Mouse (Mus musculus) testis, adult 2 months (tissue): ENCODE measurements at regions not wholly inside any gene's neighbourhood (a gene's known extent, or its start where the extent isn't known, plus 50 kb on each side); places are given as distances from the start of the nearest gene placed in this dataset.

Experiments
- H3K27ac ChIP-seq: fragments of 200-500 bp; 2 replicates; pipeline ENCODE4 v1.5.1; 2012; ENCODE audit warnings: low read depth, low read length; ENCODE audit not compliant: control insufficient read depth, insufficient read depth
- H3K27me3 ChIP-seq: fragments of 200-500 bp; 2 replicates; pipeline ENCODE4 v1.6.1; 2012; ENCODE audit warnings: mild to moderate bottlenecking, low read length, moderate library complexity; ENCODE audit not compliant: control insufficient read depth, insufficient read depth
- H3K36me3 ChIP-seq: fragments of 200-500 bp; 2 replicates; pipeline ENCODE4 v1.6.1; 2012; ENCODE audit warnings: mild to moderate bottlenecking, low read length; ENCODE audit not compliant: control insufficient read depth, insufficient read depth
- H3K4me1 ChIP-seq: fragments of 200-500 bp; 2 replicates; pipeline ENCODE4 v1.6.1; 2012; ENCODE audit warnings: low read length; ENCODE audit not compliant: control insufficient read depth, insufficient read depth
- H3K4me3 ChIP-seq: fragments of 200-500 bp; 2 replicates; pipeline ENCODE4 v1.5.1; 2012; ENCODE audit warnings: low read depth, mild to moderate bottlenecking, low read length, moderate library complexity, mixed read lengths; ENCODE audit not compliant: control insufficient read depth
- CTCF ChIP-seq: fragments of 200-500 bp; IDR thresholded peaks from 2 replicates; pipeline ENCODE4 v1.5.1; 2012; ENCODE audit warnings: low read depth, mild to moderate bottlenecking, inconsistent platforms, low read length, moderate library complexity; ENCODE audit not compliant: control insufficient read depth, insufficient read depth, insufficient replicate concordance
- POLR2A ChIP-seq: fragments of 200-500 bp; IDR thresholded peaks from 2 replicates; pipeline ENCODE4 v1.6.1; 2012; ENCODE audit warnings: low read depth, mild to moderate bottlenecking, inconsistent platforms, low read length, moderate library complexity; ENCODE audit not compliant: control insufficient read depth

DNA sequence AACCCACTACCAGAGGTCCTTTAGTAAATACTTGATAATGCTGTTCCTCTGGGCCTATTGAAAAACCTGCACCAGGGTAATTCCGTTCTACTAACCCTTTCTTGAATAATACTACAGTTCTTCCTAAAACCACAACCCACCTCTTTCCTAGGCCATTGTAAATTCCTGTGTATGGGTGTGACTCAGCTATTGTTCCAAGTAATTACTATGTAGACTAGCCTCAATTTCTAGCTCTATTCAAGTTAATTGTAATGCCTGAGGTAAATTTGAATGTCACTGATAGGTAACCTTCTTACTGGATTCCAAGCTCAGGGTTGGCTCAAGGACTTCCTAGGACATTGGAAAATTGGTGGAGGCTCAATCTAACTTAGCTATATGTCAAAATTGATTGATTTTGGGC, 185.1 kb upstream of the Slc5a7 start:
- TF ChIP-seq POLR2A (no peak), CTCF (no peak)
- H3K27ac ChIP-seq, result no peak overlapping the region
- no peaks in the 10 kb centered on the region for H3K27me3 ChIP-seq
- H3K36me3 ChIP-seq, result no peaks in the 10 kb centered on the region
- H3K4me3 ChIP-seq, result no peak overlapping the region
- no peaks in the 10 kb centered on the region for H3K4me1 ChIP-seq

DNA sequence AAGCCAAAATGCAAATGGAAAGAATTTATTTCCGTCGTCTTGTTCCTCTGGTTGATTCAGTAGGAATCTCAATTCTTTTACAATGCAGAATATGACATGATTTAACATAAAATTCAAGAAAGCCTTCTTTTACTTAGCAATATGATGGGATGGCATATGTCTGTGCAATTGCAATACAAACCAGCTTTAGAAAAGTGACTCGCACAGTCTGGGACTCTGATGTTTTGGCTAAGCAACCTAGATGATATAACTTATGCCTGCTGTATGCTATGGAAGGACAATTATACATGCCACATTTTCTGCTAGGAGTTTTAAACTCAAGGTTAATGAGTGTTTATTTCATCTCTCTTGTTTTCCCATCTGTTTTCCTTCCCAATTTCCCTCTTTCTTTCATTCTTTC, 141.1 kb upstream of the Slc5a7 start:
- TF ChIP-seq POLR2A (no peak), CTCF (no peak)
- Histone ChIP-seq H3K36me3 (no peaks in the 10 kb centered on the region), H3K27me3 (no peaks in the 10 kb centered on the region)

DNA sequence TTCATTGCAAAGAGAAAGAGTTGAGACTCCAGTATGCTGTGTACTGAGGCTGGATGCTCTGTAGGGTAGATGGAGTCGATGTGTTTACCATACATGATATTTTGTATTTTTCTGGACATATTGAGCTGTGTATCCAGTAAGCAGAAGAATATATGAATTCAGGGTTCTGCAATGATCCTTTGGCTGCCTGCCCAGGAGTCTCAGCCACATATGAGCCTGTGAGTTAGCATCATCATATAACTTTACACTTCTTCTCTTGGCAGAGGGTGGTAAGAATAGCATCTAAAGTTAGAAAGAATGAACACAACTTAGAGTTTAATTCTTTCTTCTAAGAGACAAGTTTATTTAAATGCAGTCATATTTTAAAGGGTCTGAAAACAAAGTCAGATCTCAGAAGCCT, 139.6 kb upstream of the Slc5a7 start:
- no peak for TF ChIP-seq CTCF
- TF ChIP-seq POLR2A, result no peak
- no peak overlapping the region for H3K27ac ChIP-seq
- no peaks in the 10 kb centered on the region for H3K36me3 ChIP-seq

More for the DNA sequence above, 141.1 kb upstream of the Slc5a7 start:
- H3K4me1 ChIP-seq, result no peaks in the 10 kb centered on the region
- no peak overlapping the region for H3K4me3 ChIP-seq
- no peak overlapping the region for H3K27ac ChIP-seq

DNA sequence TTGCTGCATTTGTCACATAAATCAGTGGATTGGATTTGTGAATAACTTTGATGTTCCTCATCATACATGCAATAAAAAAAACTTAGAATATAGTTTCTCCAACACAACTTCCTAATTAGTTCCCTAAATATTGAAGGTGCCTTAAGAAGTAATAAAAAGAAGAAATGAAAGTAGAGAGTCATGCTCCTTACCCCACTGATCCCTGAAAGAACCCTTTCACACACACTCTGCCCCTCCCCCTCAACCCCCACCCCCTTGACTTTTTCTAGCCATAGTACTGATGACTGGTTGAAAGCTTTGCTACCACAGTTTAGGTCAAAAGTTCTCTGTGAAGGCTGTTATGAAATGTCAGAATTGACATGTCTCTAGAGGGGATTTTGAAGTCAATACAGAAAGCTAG, 131.1 kb upstream of the Slc5a7 start:
- no peak overlapping the region for H3K4me3 ChIP-seq
- H3K27me3 ChIP-seq, result no peaks in the 10 kb centered on the region
- H3K4me1 ChIP-seq, result no peaks in the 10 kb centered on the region
- H3K36me3 ChIP-seq, result no peaks in the 10 kb centered on the region
- no peak overlapping the region for H3K27ac ChIP-seq
- TF ChIP-seq POLR2A (no peak), CTCF (no peak)

More for the DNA sequence above, 139.6 kb upstream of the Slc5a7 start:
- Histone ChIP-seq H3K27me3 (no peaks in the 10 kb centered on the region), H3K4me3 (no peak overlapping the region), H3K4me1 (no peaks in the 10 kb centered on the region)

DNA sequence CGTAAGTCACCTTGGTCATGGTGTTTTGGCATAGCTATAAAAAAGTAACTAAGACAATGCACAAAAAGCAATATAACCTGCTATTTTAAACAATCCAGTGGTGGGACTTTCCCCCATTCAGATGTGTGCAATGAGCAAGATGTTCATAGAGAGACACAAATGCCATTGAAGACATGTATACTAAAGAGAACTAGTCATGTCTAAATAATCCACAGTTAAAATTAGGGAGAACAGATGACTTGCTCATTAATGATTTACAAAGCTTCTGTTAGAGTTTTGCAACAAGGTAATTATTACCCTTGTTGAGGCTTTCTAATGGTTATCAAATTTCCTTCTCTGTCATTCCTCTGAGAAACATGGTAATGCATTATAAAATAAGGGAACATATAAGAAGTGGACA, 115.4 kb upstream of the Slc5a7 start:
- Histone ChIP-seq H3K27ac (no peak overlapping the region), H3K27me3 (no peaks in the 10 kb centered on the region), H3K4me1 (no peaks in the 10 kb centered on the region), H3K4me3 (no peak overlapping the region), H3K36me3 (no peaks in the 10 kb centered on the region)
- TF ChIP-seq CTCF (no peak), POLR2A (no peak)

DNA sequence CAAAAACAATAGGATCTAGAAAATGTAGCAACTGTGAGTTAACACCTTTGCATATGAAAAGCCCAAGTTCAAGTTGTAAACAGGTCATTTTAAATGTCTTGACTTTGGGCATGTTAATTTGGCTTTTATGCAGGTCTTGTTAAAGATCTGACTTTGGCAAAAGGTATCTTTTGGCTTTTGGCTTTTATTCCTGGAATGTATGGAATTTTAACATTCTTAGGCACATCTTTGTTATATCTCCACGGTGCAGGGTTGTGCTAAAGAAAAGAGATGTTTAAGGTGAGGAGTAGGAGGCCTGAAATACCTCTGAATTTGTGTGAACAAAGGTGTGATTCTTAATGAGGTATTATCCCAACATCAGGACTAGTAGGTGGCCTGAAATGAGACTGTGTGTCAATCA, 97.6 kb upstream of the Slc5a7 start:
- no peaks in the 10 kb centered on the region for H3K36me3 ChIP-seq
- no peak for TF ChIP-seq CTCF
- no peak for TF ChIP-seq POLR2A
- no peak overlapping the region for H3K4me3 ChIP-seq
- H3K4me1 ChIP-seq, result no peaks in the 10 kb centered on the region
- H3K27ac ChIP-seq, result no peak overlapping the region
- no peaks in the 10 kb centered on the region for H3K27me3 ChIP-seq

DNA sequence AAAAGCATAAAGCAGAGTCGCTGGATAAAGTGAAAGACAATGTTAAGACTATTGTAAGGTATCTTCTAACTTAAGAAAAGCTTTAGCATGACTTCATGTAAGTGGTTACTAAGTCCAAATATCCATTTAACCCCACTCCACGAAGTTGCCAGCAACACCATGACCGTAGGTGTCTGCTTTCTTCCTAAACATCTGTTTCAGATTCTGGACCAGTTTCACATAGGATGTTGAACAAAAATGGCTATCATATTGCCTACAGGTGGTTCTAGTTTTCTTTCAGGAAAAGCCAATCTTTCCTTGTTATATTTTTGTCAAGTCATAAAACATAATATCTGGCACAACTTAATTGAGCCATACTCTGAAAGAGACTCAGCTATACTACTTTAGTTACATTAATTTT, 78.7 kb upstream of the Slc5a7 start:
- no peaks in the 10 kb centered on the region for H3K36me3 ChIP-seq
- no peaks in the 10 kb centered on the region for H3K27me3 ChIP-seq
- TF ChIP-seq POLR2A (no peak), CTCF (no peak)
- no peak overlapping the region for H3K27ac ChIP-seq
- no peak overlapping the region for H3K4me3 ChIP-seq
- no peaks in the 10 kb centered on the region for H3K4me1 ChIP-seq

DNA sequence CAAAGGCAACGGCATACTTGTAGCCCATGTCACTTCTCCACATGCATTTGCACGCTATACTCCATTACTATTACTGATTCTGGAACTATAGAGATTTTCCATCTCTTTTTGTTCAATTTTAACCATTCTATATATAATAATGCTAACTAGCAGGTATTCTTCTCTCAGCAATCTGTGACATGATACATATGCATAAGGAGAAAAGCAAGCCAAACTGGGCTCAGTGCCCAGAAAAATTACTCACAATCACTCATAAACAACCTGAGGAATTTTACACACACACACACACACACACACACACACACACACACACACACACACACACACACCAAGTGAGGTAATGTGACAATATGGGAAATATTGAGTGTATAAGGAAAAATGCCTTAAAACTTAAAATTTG, 69.8 kb upstream of the Slc5a7 start:
- H3K36me3 ChIP-seq, result no peaks in the 10 kb centered on the region
- no peak overlapping the region for H3K27ac ChIP-seq
- H3K27me3 ChIP-seq, result no peaks in the 10 kb centered on the region
- H3K4me3 ChIP-seq, result no peak overlapping the region; the same call in 1 of the 2 replicates
- H3K4me1 ChIP-seq, result no peaks in the 10 kb centered on the region
- TF ChIP-seq CTCF (no peak), POLR2A (no peak)
